ENCODE assay signal across 9 mouse cellular contexts in the genomic region with DNA sequence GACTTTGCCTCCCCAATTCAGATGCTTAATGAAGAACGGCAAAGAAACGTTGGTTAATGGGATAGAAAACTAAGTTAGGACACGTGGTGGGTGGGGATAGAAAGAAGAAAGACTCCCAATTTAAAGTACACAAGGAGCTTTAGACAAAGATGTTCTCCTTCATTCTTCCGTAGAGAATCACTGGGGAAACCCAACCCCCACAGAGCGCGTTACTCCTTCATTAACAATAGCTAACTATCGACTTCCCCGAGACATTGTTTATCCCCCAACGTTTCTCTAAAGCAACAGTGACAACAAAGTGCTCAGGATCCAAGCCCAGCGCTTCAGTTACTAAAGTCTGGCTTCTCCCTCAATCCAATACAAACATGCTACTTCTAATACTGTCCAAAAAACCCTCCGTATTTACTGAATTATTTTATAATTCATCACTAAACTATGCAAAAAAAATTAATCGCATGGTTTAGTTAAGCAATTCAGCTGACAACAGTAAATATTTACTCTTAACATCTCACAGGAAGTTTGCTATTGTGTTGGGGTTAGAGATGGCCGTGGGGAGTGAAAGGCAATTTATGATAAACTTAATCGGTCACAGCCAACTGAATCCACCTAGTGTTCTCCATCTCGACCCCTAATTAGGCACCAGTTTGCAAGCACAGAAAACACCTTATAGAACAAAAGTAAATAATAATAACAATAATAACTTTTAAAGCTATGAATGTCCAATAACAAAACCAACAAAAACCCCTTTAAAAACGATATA. TPM values are rescaled to one million over a fixed set of nuclear protein-coding genes. Genes with fewer than 3 reads are reported as not detected.
DNase-seq lines count a peak whose midpoint lies in the region; ATAC-seq and TF ChIP-seq lines count a peak whose summit lies in the region.
"Had no signal": no experiment of that assay in that cellular context is flagged by ENCODE, and none has a peak within 500 bp of the region (broad histone marks: within the 10 kb centered on the region; RNA-seq: fewer than 3 reads in every experiment).

No protein-coding gene starts in this region.

- no peak for TF ChIP-seq POLR2A in thymus, adult 2 months (IDR thresholded peaks at IDR 0.05; ENCODE audit: control insufficient read depth, extremely low read depth, insufficient read depth, low read length, poor library complexity)

- H3K4me3 ChIP-seq in heart, embryonic 11.5 days (ENCODE audit: low read depth, low read length), result peak overlapping the region; percentile 95
- H3K4me3 ChIP-seq in hindbrain, embryonic 16.5 days (ENCODE audit: low read length), result peak overlapping the region; percentile 84
- peak overlapping the region; percentile 69 for H3K4me3 ChIP-seq in midbrain, postnatal 0 days (ENCODE audit: low read depth, low read length)
- no peak overlapping the region for H3K4me3 ChIP-seq in thymus, adult 2 months (ENCODE audit: control insufficient read depth, insufficient read depth, low read length)

- no peaks in the 10 kb centered on the region for H3K36me3 ChIP-seq in heart, embryonic 11.5 days (ENCODE audit: control insufficient read depth, insufficient read depth, low read length)
- no peaks in the 10 kb centered on the region for H3K36me3 ChIP-seq in hindbrain, embryonic 16.5 days (ENCODE audit: control insufficient read depth, insufficient read depth, low read length)
- no peaks in the 10 kb centered on the region for H3K36me3 ChIP-seq in midbrain, postnatal 0 days (ENCODE audit: insufficient read depth, low read length)
- H3K36me3 ChIP-seq in thymus, adult 2 months (ENCODE audit: control insufficient read depth, insufficient read depth, low read length), result no peaks in the 10 kb centered on the region

- H3K9me3 ChIP-seq in heart, embryonic 11.5 days (replicated peaks; ENCODE audit: control insufficient read depth, low read length), result no peaks in the 10 kb centered on the region
- no peaks in the 10 kb centered on the region for H3K9me3 ChIP-seq in hindbrain, embryonic 16.5 days (ENCODE audit: control insufficient read depth, low read length)
- no peaks in the 10 kb centered on the region for H3K9me3 ChIP-seq in midbrain, postnatal 0 days (ENCODE audit: low read length)

- no peak for TF ChIP-seq CTCF in midbrain, postnatal 0 days (IDR thresholded peaks at IDR 0.05)
- TF ChIP-seq CTCF in thymus, adult 2 months (IDR thresholded peaks at IDR 0.05; ENCODE audit: borderline replicate concordance, control insufficient read depth, extremely low read depth, insufficient read depth, low read length, poor library complexity), result no peak

- H3K27ac ChIP-seq in heart, embryonic 11.5 days (ENCODE audit: low read depth, low read length), result no peak overlapping the region
- no peak overlapping the region for H3K27ac ChIP-seq in hindbrain, embryonic 16.5 days (ENCODE audit: low read depth, low read length)
- no peak overlapping the region for H3K27ac ChIP-seq in midbrain, postnatal 0 days (ENCODE audit: low read depth, low read length)
- no peak overlapping the region for H3K27ac ChIP-seq in thymus, adult 2 months (ENCODE audit: control insufficient read depth, insufficient read depth, low read length)

- WGBS in heart, embryonic 11.5 days (ENCODE audit: insufficient replicate concordance), result under 1% methylated on average over 16 of the region's 16 CpGs
- 1% methylated on average over 16 of the region's 16 CpGs for WGBS in hindbrain, embryonic 16.5 days
- WGBS in midbrain, postnatal 0 days, result 3% methylated on average over 16 of the region's 16 CpGs
- WGBS in thymus, adult 2 months, result 20% methylated on average over 16 of the region's 16 CpGs

- peaks cover 6% of the 10 kb centered on the region for H3K4me1 ChIP-seq in heart, embryonic 11.5 days (ENCODE audit: control insufficient read depth, insufficient read depth, low read length)
- H3K4me1 ChIP-seq in hindbrain, embryonic 16.5 days (ENCODE audit: control insufficient read depth, insufficient read depth, low read depth, low read length), result peaks cover 14% of the 10 kb centered on the region
- H3K4me1 ChIP-seq in midbrain, postnatal 0 days (ENCODE audit: insufficient read depth, low read length), result peaks cover 6% of the 10 kb centered on the region; the same call in 1 of the 2 replicates
- peaks cover 16% of the 10 kb centered on the region; the same call in 1 of the 2 replicates for H3K4me1 ChIP-seq in thymus, adult 2 months (replicated peaks; ENCODE audit: control insufficient read depth, insufficient read depth, low read length)

- no peak for ATAC-seq in heart, embryonic 11.5 days (replicated peaks; ENCODE audit: insufficient number of reproducible peaks, low FRiP score, low TSS enrichment)
- ATAC-seq in hindbrain, embryonic 16.5 days, result no peak
- no peak for ATAC-seq in midbrain, postnatal 0 days (ENCODE audit: low FRiP score)

- no peak for DNase-seq in heart, adult 9 months (ENCODE audit: low spot score in 2 of 2)
- DNase-seq in embryo, embryonic 9.5 days (ENCODE audit: extremely low spot score), result peak; percentile 43
- no peak for DNase-seq in midbrain, postnatal 0 days (ENCODE audit: low spot score)
- no peak for DNase-seq in right cerebral cortex, postnatal 4 days
- DNase-seq in left cerebral cortex, postnatal 36 days (ENCODE audit: low spot score in 2 of 2), result no peak
- no peak for DNase-seq in thymus, adult 2 months
- DNase-seq: kidney, adult 8-10 months had no signal

- peak overlapping the region; percentile 62; the same call in 1 of the 2 replicates for H3K9ac ChIP-seq in heart, embryonic 11.5 days (ENCODE audit: low read depth, low read length)
- H3K9ac ChIP-seq in hindbrain, embryonic 16.5 days (ENCODE audit: low read depth, low read length), result no peak overlapping the region; the same call in 1 of the 2 replicates
- no peak overlapping the region for H3K9ac ChIP-seq in midbrain, postnatal 0 days (replicated peaks; ENCODE audit: low read length, poor library complexity, severe bottlenecking)

- no peaks in the 10 kb centered on the region for H3K27me3 ChIP-seq in heart, embryonic 11.5 days (ENCODE audit: control insufficient read depth, insufficient read depth, low read length)
- no peaks in the 10 kb centered on the region for H3K27me3 ChIP-seq in hindbrain, embryonic 16.5 days (replicated peaks; ENCODE audit: control insufficient read depth, insufficient read depth, low read length)
- H3K27me3 ChIP-seq in midbrain, postnatal 0 days (ENCODE audit: insufficient read depth, low read length), result no peaks in the 10 kb centered on the region
- H3K27me3 ChIP-seq in thymus, adult 2 months (ENCODE audit: control insufficient read depth, insufficient read depth, low read length), result peaks cover 20% of the 10 kb centered on the region

- intact Hi-C loops in left cerebral cortex, postnatal 36 days (cut with DNase I), result no loop called here

- peak overlapping the region; percentile 83 for H3K4me2 ChIP-seq in heart, embryonic 11.5 days
- H3K4me2 ChIP-seq in hindbrain, embryonic 16.5 days (ENCODE audit: low read length), result peak overlapping the region; percentile 98
- H3K4me2 ChIP-seq in midbrain, postnatal 0 days (ENCODE audit: low read depth, low read length, poor library complexity, severe bottlenecking), result peak overlapping the region; percentile 99

RNA-seq across cellular contexts. Expression of a gene that starts 2.5 kb away (rescaled TPM):
- 102 and 108 TPM in 2 replicates for polyA plus RNA-seq in heart, embryonic 11.5 days (2014; fragmentation: Nextera tagmentation; extraction: Ambion mirVana)
- 13.0 and 20.1 TPM in 2 replicates for polyA plus RNA-seq in hindbrain, embryonic 16.5 days (2015; fragmentation: Nextera tagmentation; extraction: Ambion mirVana)
- total RNA-seq in midbrain, postnatal 0 days (2014; rRNA removed), result 7.7 and 8.7 TPM in 2 replicates
- polyA plus RNA-seq in midbrain, postnatal 0 days (2015; fragmentation: Nextera tagmentation; extraction: Ambion mirVana), result 4.4 and 5.5 TPM in 2 replicates
- total RNA-seq in left cerebral cortex, postnatal 36 days (2021), result 1 to 10 TPM in 1 of 2 experiments, under 1 TPM in 1; 0.79 to 2.4 TPM
- 1.8 and 1.9 TPM in 2 replicates for polyA plus RNA-seq in thymus, adult 2 months (2012; rRNA removed)
